Mouse (Mus musculus): ENCODE data around the gene Evpl. TPM values are rescaled to one million over a fixed set of nuclear protein-coding genes. Genes with fewer than 3 reads are reported as not detected.

Evpl gene
- polyA plus RNA-seq, 1 experiment from 2014 or later = 0.84 TPM

GRCm38 (mm10) chr11:116273469-116274044 lies 35.7 kb upstream of the Evpl start:
- ATAC-seq (ENCODE audit: insufficient number of reproducible peaks, low FRiP score) = peak; percentile 66
- peaks cover 35% of the 10 kb centered on the region for H3K36me3 ChIP-seq
- peak overlapping the region; percentile 94 for H3K9ac ChIP-seq
- under 1% methylated on average over 39 of the region's 39 CpGs for WGBS
- H3K27ac ChIP-seq (ENCODE audit: poor library complexity, severe bottlenecking) = peak overlapping the region; percentile 48
- H3K27me3 ChIP-seq (replicated peaks) = no peaks in the 10 kb centered on the region
- peak overlapping the region; percentile 89 for H3K4me2 ChIP-seq
- peak overlapping the region; percentile 70 for H3K4me3 ChIP-seq
- H3K4me1 ChIP-seq (replicated peaks) = peaks cover 20% of the 10 kb centered on the region
- no peaks in the 10 kb centered on the region for H3K9me3 ChIP-seq (replicated peaks)

GRCm38 (mm10) chr11:116272589-116273468 lies 35.0 kb upstream of the Evpl start:
- Histone ChIP-seq H3K9me3 (replicated peaks) (no peaks in the 10 kb centered on the region), H3K36me3 (peaks cover 42% of the 10 kb centered on the region), H3K4me2 (peak overlapping the region; percentile 89), H3K4me3 (peak overlapping the region; percentile 70), H3K9ac (peak overlapping the region; percentile 94), H3K27ac (ENCODE audit: poor library complexity, severe bottlenecking) (no peak overlapping the region), H3K4me1 (replicated peaks) (peaks cover 20% of the 10 kb centered on the region), H3K27me3 (replicated peaks) (no peaks in the 10 kb centered on the region)
- 43% methylated on average over 12 of the region's 12 CpGs for WGBS
- no peak for ATAC-seq (ENCODE audit: insufficient number of reproducible peaks, low FRiP score)

GRCm38 (mm10) chr11:116269560-116269959 lies 31.7 kb upstream of the Evpl start:
- H3K4me2 ChIP-seq = no peak overlapping the region
- no peak overlapping the region for H3K4me3 ChIP-seq
- no peak overlapping the region for H3K27ac ChIP-seq (ENCODE audit: poor library complexity, severe bottlenecking)
- H3K9me3 ChIP-seq (replicated peaks) = no peaks in the 10 kb centered on the region
- H3K36me3 ChIP-seq = peaks cover 71% of the 10 kb centered on the region
- no peaks in the 10 kb centered on the region for H3K27me3 ChIP-seq (replicated peaks)
- no peak overlapping the region for H3K9ac ChIP-seq
- ATAC-seq (ENCODE audit: insufficient number of reproducible peaks, low FRiP score) = no peak
- peaks cover 18% of the 10 kb centered on the region for H3K4me1 ChIP-seq (replicated peaks)
- WGBS = 87% methylated on average over 8 of the region's 8 CpGs

GRCm38 (mm10) chr11:116268313-116268712 lies 30.4 kb upstream of the Evpl start:
- no peak overlapping the region for H3K4me2 ChIP-seq
- no peak overlapping the region for H3K9ac ChIP-seq
- ATAC-seq (ENCODE audit: insufficient number of reproducible peaks, low FRiP score) = no peak
- no peaks in the 10 kb centered on the region for H3K9me3 ChIP-seq (replicated peaks)
- H3K4me3 ChIP-seq = no peak overlapping the region
- peaks cover 15% of the 10 kb centered on the region for H3K4me1 ChIP-seq (replicated peaks)
- H3K27ac ChIP-seq (ENCODE audit: poor library complexity, severe bottlenecking) = no peak overlapping the region
- no peaks in the 10 kb centered on the region for H3K27me3 ChIP-seq (replicated peaks)
- 97% methylated on average over 6 of the region's 6 CpGs for WGBS
- peaks cover 84% of the 10 kb centered on the region for H3K36me3 ChIP-seq

GRCm38 (mm10) chr11:116267637-116268036 lies 29.8 kb upstream of the Evpl start:
- Histone ChIP-seq H3K27ac (ENCODE audit: poor library complexity, severe bottlenecking) (no peak overlapping the region), H3K9ac (no peak overlapping the region), H3K4me3 (no peak overlapping the region), H3K9me3 (replicated peaks) (no peaks in the 10 kb centered on the region), H3K36me3 (peaks cover 91% of the 10 kb centered on the region), H3K4me2 (no peak overlapping the region), H3K27me3 (replicated peaks) (no peaks in the 10 kb centered on the region), H3K4me1 (replicated peaks) (peaks cover 11% of the 10 kb centered on the region)
- ATAC-seq (ENCODE audit: insufficient number of reproducible peaks, low FRiP score) = no peak
- WGBS = 84% methylated on average over 8 of the region's 8 CpGs

- H3K4me1 ChIP-seq (replicated peaks) = no peaks in the 10 kb centered on the region
- H3K27ac ChIP-seq (ENCODE audit: poor library complexity, severe bottlenecking) = no peak overlapping the region
- H3K27me3 ChIP-seq (replicated peaks) = no peaks in the 10 kb centered on the region
- 84% methylated on average over 4 of the region's 4 CpGs for WGBS
- no peak overlapping the region for H3K4me3 ChIP-seq
- H3K36me3 ChIP-seq = peaks cover 97% of the 10 kb centered on the region
- H3K9ac ChIP-seq = no peak overlapping the region
- no peaks in the 10 kb centered on the region for H3K9me3 ChIP-seq (replicated peaks)
- no peak for ATAC-seq (ENCODE audit: insufficient number of reproducible peaks, low FRiP score)
- H3K4me2 ChIP-seq = no peak overlapping the region
These were observed 28.0 kb upstream of the Evpl start for GRCm38 (mm10) chr11:116265850-116266249.

GRCm38 (mm10) chr11:116265352-116265751 lies 27.5 kb upstream of the Evpl start:
- no peak overlapping the region for H3K27ac ChIP-seq (ENCODE audit: poor library complexity, severe bottlenecking)
- peaks cover 97% of the 10 kb centered on the region for H3K36me3 ChIP-seq
- 86% methylated on average over 11 of the region's 11 CpGs for WGBS
- no peaks in the 10 kb centered on the region for H3K4me1 ChIP-seq (replicated peaks)
- no peak for ATAC-seq (ENCODE audit: insufficient number of reproducible peaks, low FRiP score)
- H3K4me3 ChIP-seq = no peak overlapping the region
- H3K9ac ChIP-seq = peak overlapping the region; percentile 4; the same call in 1 of the 2 replicates
- no peaks in the 10 kb centered on the region for H3K27me3 ChIP-seq (replicated peaks)
- H3K4me2 ChIP-seq = no peak overlapping the region
- H3K9me3 ChIP-seq (replicated peaks) = no peaks in the 10 kb centered on the region

- 89% methylated on average over 7 of the region's 7 CpGs for WGBS
- Histone ChIP-seq H3K4me2 (no peak overlapping the region), H3K9me3 (replicated peaks) (no peaks in the 10 kb centered on the region), H3K27me3 (replicated peaks) (no peaks in the 10 kb centered on the region), H3K4me1 (replicated peaks) (peaks cover 2% of the 10 kb centered on the region; the same call in 1 of the 2 replicates), H3K27ac (ENCODE audit: poor library complexity, severe bottlenecking) (no peak overlapping the region), H3K4me3 (no peak overlapping the region), H3K36me3 (peaks cover 96% of the 10 kb centered on the region), H3K9ac (no peak overlapping the region)
- ATAC-seq (ENCODE audit: insufficient number of reproducible peaks, low FRiP score) = no peak
These were observed 22.4 kb upstream of the Evpl start for GRCm38 (mm10) chr11:116260259-116260658.

GRCm38 (mm10) chr11:116259461-116259860 lies 21.6 kb upstream of the Evpl start:
- H3K36me3 ChIP-seq = peaks cover 99% of the 10 kb centered on the region
- no peak for ATAC-seq (ENCODE audit: insufficient number of reproducible peaks, low FRiP score)
- no peak overlapping the region for H3K9ac ChIP-seq
- WGBS = 89% methylated on average over 8 of the region's 8 CpGs
- no peaks in the 10 kb centered on the region for H3K27me3 ChIP-seq (replicated peaks)
- no peaks in the 10 kb centered on the region for H3K9me3 ChIP-seq (replicated peaks)
- peaks cover 7% of the 10 kb centered on the region; the same call in 1 of the 2 replicates for H3K4me1 ChIP-seq (replicated peaks)
- H3K27ac ChIP-seq (ENCODE audit: poor library complexity, severe bottlenecking) = no peak overlapping the region
- H3K4me2 ChIP-seq = no peak overlapping the region
- H3K4me3 ChIP-seq = no peak overlapping the region

GRCm38 (mm10) chr11:116255982-116256675 lies 18.3 kb upstream of the Evpl start:
- Histone ChIP-seq H3K27me3 (replicated peaks) (no peaks in the 10 kb centered on the region), H3K36me3 (peaks cover 99% of the 10 kb centered on the region)
- 81% methylated on average over 9 of the region's 9 CpGs for WGBS

More at GRCm38 (mm10) chr11:116255982-116256675, 18.3 kb upstream of the Evpl start:
- Histone ChIP-seq H3K9ac (no peak overlapping the region), H3K9me3 (replicated peaks) (no peaks in the 10 kb centered on the region), H3K27ac (ENCODE audit: poor library complexity, severe bottlenecking) (no peak overlapping the region), H3K4me3 (no peak overlapping the region), H3K4me2 (no peak overlapping the region), H3K4me1 (replicated peaks) (peaks cover 19% of the 10 kb centered on the region)
- no peak for ATAC-seq (ENCODE audit: insufficient number of reproducible peaks, low FRiP score)
